Mouse (Mus musculus) embryo, embryonic 10 days (tissue): ENCODE data around the gene Podn.

Experiments
- DNase-seq: peaks from one replicate; pipeline ENCODE4 v3.0.0-alpha.2; 2015; ENCODE audit warnings: low spot score

Podn gene

DNA sequence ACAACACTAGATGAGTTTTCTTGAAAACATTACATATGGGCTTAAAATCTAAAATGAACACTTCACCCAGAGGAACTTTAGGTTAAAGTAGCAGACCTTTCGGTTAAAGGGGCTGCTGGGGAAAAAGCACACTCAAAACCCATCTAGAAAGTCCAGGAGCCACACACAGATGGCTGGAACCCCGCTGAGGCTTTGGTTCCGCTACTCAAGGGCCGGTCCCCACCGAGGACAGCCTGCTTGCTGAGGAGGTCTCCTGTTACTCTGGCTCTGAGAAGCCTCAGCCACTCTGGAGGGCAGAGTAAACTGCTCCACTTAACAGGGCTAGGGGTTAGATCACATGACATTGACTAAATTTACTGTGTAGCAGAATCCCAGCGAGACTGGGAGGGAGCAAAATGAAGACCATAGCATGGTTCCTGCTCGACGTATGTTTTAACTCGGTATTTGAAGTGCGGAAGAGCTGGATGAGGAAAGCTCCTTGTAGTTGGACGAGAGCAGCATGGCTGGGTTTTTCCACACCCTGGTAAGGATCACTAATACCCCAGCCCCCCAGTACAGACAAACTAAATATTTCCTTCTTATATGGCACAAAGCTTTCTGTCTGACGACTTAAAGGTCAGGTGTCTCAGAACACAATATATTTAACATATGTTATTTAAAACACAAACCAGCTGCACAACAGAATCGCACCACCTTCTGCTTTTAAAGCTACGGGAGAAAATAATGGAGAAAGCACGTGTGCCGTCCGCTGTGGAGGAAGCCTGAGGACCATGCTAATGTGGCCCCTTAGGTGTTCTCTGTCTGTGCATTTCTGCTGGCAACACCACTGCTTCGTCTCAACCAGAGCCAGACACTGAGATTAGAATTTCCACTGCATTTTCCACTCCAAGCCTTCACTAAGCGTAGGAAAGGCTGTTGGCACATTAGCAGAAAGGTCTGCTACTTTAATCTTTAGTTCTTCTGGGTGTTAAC, 50.8 kb downstream of the Podn start:
- DNase-seq = peak; percentile 44

GRCm38 (mm10) chr4:108037027-108037426, 59.2 kb downstream of the Podn start:
- DNase-seq = no peak

- DNase-seq = no peak
Measured at GRCm38 (mm10) chr4:108033041-108033764, 63.0 kb downstream of the Podn start.

- peak; percentile 34 for DNase-seq
Measured at GRCm38 (mm10) chr4:108032352-108032849, 63.8 kb downstream of the Podn start.

DNA sequence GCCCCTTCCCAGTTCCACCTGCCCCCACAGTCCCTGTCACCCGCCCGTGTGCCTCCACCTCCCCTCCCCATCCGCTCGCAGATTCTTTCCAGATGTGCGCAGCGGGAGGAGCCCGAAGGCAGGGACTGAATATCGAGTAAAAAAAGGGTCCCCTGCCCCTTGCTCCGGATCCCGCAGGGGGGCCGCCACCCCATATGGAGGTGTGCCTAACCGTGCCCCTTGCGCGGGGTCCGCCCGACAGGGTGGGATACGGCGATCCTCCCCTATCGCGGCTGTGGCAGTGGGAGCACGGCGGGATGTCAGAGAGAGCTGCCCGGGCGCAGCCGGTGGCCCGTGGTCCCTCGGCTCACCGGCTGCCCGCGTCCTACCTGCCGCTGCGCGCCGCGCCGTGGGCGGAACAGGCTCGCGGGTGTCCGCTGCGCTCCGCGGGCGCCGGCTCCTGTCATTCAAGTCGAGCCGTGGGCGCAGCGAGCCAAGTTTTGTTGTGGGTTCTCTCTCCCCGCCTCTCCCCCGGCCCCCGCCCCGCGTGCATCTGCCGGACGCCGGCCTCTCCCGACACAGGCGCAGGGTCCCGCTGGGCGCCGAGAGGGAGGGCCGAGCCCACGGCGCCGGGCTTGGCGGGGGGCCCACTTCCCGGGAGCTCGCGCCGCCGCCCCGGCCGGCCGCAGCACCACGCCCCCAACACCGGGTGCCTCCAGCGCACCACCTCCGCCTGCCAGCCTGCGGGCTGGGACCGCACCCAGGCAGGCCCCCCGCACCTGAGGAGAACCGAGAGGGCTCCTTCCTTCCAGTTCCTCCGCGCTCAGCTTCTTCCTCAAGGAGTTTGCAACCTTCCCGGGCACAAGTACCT, 64.5 kb downstream of the Podn start:
- DNase-seq = peak; percentile 17

DNA sequence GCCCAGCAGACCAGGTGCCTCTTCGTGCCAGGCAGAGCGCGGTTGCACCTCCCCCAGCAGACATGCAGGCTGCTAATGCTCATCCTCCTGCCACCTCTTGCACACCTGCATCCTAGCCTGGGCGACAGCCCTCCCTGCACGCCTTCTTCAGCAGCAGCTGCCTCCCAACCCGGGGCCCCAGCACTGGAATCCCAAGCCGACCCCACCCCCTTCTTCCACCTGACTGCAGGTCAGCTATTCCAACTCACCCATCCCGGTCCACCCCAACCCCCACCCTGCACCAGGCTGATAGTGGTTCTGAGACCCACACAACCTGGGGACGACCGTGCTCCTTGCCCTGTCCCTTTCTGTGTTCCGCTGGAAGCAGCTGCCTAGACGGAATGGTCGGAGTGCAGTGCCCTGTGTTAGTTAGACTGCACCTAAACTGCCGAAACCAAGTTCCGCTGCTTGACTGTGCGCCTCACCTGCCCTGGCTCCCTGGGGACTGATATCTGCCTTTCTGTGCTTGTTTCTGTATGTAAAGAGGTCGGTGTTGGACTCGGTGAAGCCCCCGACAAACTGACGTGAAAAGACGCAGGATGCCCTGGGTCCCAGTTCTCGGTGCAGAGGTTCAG, 65.2 kb downstream of the Podn start:
- peak; percentile 31 for DNase-seq

- DNase-seq = no peak
Measured at GRCm38 (mm10) chr4:108026193-108026592, 70.1 kb downstream of the Podn start.

DNA sequence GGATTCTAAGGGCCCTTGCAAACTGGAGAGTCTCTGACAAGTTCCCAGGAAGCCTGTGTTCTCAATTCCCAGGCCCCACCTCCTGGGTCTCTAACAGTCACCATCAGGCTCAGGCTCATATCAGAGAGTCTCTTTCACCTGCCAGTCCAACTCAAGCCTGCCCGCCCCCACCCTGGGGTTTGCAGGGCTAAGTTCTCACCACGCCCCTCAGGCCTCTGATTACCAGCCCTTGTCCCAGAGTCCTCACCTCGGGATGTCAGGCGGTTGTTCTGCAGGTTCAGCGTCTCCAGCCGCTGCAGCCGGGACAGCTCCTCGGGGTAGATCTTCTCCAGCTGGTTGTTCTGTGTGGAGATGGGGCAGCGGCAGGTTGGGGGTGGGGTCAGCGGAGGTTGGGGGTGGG, 71.0 kb downstream of the Podn start:
- peak; percentile 56 for DNase-seq

DNA sequence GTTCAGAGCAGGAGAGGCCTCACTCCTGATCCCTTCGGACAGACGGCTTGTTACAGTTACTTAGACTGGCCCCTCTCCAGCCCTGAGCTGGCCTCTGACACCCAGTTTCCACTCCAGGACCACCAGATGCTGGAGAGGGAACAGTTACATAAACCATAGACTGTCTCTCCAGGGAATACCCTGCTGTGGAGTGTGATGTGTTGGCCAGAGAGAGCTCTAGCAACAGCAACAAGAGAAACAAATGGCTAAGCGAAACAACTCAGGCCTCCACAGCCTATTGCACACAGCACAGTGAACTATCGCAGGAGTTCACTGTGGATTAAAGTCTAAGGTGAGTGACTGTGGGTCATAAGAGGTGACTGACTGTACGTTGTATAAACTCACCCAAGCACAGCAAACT, 71.6 kb downstream of the Podn start:
- no peak for DNase-seq

- DNase-seq = no peak
Measured at GRCm38 (mm10) chr4:108023186-108023585, 73.1 kb downstream of the Podn start.

DNA sequence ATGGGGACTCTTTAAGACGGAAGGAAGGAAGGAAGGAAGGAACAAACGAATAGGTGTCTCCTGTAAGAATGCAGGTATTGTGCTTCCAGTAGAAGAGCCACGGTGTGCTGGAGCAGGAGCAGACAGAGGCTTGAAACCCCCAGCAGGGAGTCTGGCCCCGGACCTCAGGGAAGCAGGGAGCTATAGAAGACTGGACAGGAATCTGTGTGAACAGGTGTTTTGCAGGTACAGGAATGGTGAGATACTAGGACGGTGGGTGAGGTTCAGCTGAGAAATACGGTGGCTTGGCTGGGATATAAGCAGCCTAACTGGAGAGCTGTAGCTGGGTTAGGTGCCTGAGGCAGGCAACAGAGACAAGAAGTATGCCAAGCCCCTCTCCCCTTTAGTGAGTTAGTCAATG, 76.1 kb downstream of the Podn start:
- DNase-seq = no peak

- DNase-seq = no peak
Measured at GRCm38 (mm10) chr4:108018961-108019921, 77.0 kb downstream of the Podn start.

DNA sequence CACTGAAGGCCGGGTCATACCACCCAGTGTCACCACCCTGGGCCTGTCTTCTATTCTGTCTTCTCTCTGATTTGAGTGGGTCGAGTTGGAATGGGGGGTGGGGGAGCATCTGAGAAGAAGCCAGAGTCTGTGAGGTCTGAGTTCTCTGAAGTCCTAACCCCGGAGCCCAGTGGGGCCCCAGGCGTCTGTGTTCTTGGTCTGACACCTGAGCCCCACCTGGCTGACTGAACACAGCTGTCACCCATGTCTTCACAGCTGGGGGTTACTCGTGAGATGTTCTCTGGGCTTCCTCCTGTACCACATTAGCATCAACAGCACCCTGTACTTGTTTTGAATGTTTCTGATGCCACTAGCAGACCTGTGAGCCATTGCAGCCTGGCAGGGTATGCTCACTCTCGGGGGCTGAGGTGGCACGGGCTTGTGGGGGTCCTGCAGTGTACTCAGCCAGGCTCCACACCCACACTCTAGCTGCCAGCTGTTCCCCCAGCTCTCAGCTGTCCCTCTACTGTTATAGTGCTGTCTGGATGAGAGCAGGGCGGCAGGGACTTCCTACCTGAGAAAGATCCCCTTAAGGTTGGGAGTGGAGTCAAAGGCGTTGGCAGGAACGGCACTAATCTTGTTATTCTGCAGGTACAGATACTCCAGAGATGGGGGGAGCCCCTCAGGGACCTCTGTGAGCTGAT, 77.9 kb downstream of the Podn start:
- DNase-seq = no peak

DNA sequence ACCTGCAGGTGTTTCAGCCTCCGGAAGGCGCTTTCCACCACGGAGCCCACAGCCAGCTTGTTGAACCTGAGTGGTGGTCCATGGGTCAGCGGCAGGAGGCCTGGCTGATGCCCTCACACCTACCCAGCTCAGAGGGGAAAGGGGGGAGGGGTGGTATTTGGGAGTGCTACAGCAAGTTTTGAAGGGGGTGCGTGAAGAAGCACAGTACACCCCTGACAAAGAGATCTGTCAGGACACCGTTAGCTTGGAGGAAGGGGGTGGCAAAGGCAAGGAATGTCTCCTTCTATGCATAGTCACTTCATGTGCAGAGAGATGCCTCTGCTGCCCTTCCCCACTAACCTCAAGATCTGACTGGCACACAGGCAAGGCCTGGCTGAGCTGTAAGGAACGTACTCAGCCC, 78.4 kb downstream of the Podn start:
- DNase-seq = no peak

- no peak for DNase-seq
Measured at GRCm38 (mm10) chr4:108016321-108016720, 79.9 kb downstream of the Podn start.

GRCm38 (mm10) chr4:108015067-108015765, 81.0 kb downstream of the Podn start:
- DNase-seq = peak; percentile 15

GRCm38 (mm10) chr4:108014466-108014865, 81.8 kb downstream of the Podn start:
- DNase-seq = no peak

DNA sequence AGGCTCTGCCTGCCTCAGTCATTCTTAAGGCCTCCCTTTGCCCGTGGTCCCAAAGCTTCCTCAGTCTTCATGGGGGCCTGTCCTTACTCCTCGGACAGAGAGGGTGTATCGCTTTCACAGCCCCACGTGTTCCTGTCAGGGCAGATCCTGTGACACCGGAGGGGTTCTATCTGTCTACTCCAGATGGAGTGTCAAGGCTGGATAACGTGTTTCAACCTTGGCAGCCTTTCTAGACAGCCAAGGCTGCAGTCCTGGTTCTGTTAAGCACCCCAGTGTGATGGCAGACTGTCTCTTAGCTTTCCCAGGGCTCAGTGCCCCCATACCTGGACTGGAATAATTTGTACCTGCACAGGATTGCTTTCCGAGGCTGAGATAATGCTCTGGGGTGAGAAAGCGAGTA, 87.7 kb downstream of the Podn start:
- DNase-seq = no peak

GRCm38 (mm10) chr4:108007532-108008103, 88.6 kb downstream of the Podn start:
- no peak for DNase-seq
